Mouse (Mus musculus): ENCODE results near the gene Xylt1. TPM values are rescaled to one million over a fixed set of nuclear protein-coding genes. Genes with fewer than 3 reads are reported as not detected.

Xylt1 gene
- polyA plus RNA-seq, 1 experiment = 2.3 TPM

GRCm38 (mm10) chr7:117698551-117699114, 317.9 kb downstream of the Xylt1 start:
- DNase-seq (ENCODE audit: low spot score) = no peak

- DNase-seq (ENCODE audit: low spot score) = no peak
Observed at GRCm38 (mm10) chr7:117699343-117699985, 318.7 kb downstream of the Xylt1 start.

GRCm38 (mm10) chr7:117700066-117700465, 319.3 kb downstream of the Xylt1 start:
- no peak for DNase-seq (ENCODE audit: low spot score)

GRCm38 (mm10) chr7:117709901-117710607, 329.3 kb downstream of the Xylt1 start:
- DNase-seq (ENCODE audit: low spot score) = no peak

- no peak for DNase-seq (ENCODE audit: low spot score)
Observed at GRCm38 (mm10) chr7:117716876-117717408, 336.2 kb downstream of the Xylt1 start.

GRCm38 (mm10) chr7:117720426-117720825, 339.6 kb downstream of the Xylt1 start:
- DNase-seq (ENCODE audit: low spot score) = no peak

All from urinary bladder, adult 2 months (tissue).